Mouse (Mus musculus) MEL (cell line): ENCODE results near the gene Gm6169. TPM values are rescaled to one million over a fixed set of nuclear protein-coding genes. Genes with fewer than 3 reads are reported as not detected.

Experiments
- DNase-seq: peaks from one replicate; pipeline ENCODE4 v3.0.0; 2011; ENCODE audit warnings: low read depth, low spot score
- H3K27ac ChIP-seq: 2 replicates; pipeline ENCODE4 v1.5.1; 2012; ENCODE audit warnings: low read depth, mild to moderate bottlenecking, control low read depth, low read length, moderate library complexity; ENCODE audit not compliant: control insufficient read depth
- H3K27me3 ChIP-seq, 2 experiments: fragments of 150-350 bp in 1 of 2; sonication (generic) in 1 of 2; 2 replicates each; pipeline ENCODE4 v1.6.1; 2012; ENCODE audit warnings: low read length in 2 of 2, mild to moderate bottlenecking in 2 of 2, improper control_type of control experiment in 1 of 2, moderate library complexity in 1 of 2; ENCODE audit not compliant: insufficient read depth in 2 of 2, control insufficient read depth in 1 of 2
- H3K36me3 ChIP-seq, 2 experiments: 2 replicates each; pipeline ENCODE4 v1.6.1; 2012 to 2014; ENCODE audit warnings: low read length in 2 of 2, improper control_type of control experiment in 1 of 2, inconsistent platforms in 1 of 2, mild to moderate bottlenecking in 1 of 2; ENCODE audit not compliant: insufficient read depth in 2 of 2, control insufficient read depth in 1 of 2
- H3K4me1 ChIP-seq, 2 experiments: fragments of 150-350 bp in 1 of 2; sonication (generic) in 1 of 2; 2 replicates each; pipeline ENCODE4 v1.6.1; 2012; ENCODE audit warnings: low read length in 2 of 2, improper control_type of control experiment in 1 of 2, mild to moderate bottlenecking in 1 of 2; ENCODE audit not compliant: insufficient read depth in 2 of 2, control insufficient read depth in 1 of 2
- H3K4me3 ChIP-seq, 2 experiments: fragments of 150-350 bp in 1 of 2; sonication (generic) in 1 of 2; 2 replicates each; pipeline ENCODE4 v1.5.1; 2012; ENCODE audit warnings: low read depth in 2 of 2, low read length in 2 of 2, mild to moderate bottlenecking in 2 of 2, moderate library complexity in 2 of 2, control low read depth in 1 of 2, improper control_type of control experiment in 1 of 2; ENCODE audit not compliant: control insufficient read depth in 1 of 2, insufficient read depth in 1 of 2
- H3K79me2 ChIP-seq: 2 replicates; pipeline ENCODE4 v1.6.1; 2012; ENCODE audit warnings: mild to moderate bottlenecking, low read length, moderate library complexity; ENCODE audit not compliant: control insufficient read depth, poor library complexity, insufficient read depth
- H3K9ac ChIP-seq: 2 replicates; pipeline ENCODE4 v1.6.1; 2012; ENCODE audit warnings: low read depth, mild to moderate bottlenecking, control low read depth, low read length, moderate library complexity; ENCODE audit not compliant: control insufficient read depth, poor library complexity, severe bottlenecking
- H3K9me3 ChIP-seq: fragments of 150-350 bp; sonication (generic); replicated peaks from 2 replicates; pipeline ENCODE4 v1.6.1; 2012; ENCODE audit warnings: mild to moderate bottlenecking, low read length, improper control_type of control experiment, moderate library complexity; ENCODE audit not compliant: insufficient read depth
- BHLHE40 ChIP-seq: IDR thresholded peaks from 2 replicates; pipeline ENCODE4 v1.6.1; 2012; ENCODE audit warnings: low read depth, mild to moderate bottlenecking, inconsistent platforms, low read length, improper control_type of control experiment, borderline replicate concordance
- CHD1 ChIP-seq: IDR thresholded peaks from 2 replicates; pipeline ENCODE4 v1.6.1; 2012; ENCODE audit warnings: low read depth, mild to moderate bottlenecking, inconsistent platforms, low read length, improper control_type of control experiment
- CTCF ChIP-seq, 3 experiments: IDR thresholded peaks in 2 of 3; conservative IDR thresholded peaks in 1 of 3; 2 replicates each; pipeline ENCODE4 v1.5.1; 2011 to 2012; ENCODE audit warnings: low read length in 3 of 3, low read depth in 2 of 3, mild to moderate bottlenecking in 2 of 3, improper control_type of control experiment in 1 of 3, inconsistent platforms in 1 of 3, mixed read lengths in 1 of 3, moderate library complexity in 1 of 3; ENCODE audit not compliant: control insufficient read depth in 1 of 3, insufficient read depth in 1 of 3, poor library complexity in 1 of 3, severe bottlenecking in 1 of 3
- GATA1 ChIP-seq: IDR thresholded peaks from 2 replicates; pipeline ENCODE4 v1.6.1; 2011; ENCODE audit warnings: low read depth, low read length, improper control_type of control experiment
- MAFK ChIP-seq: IDR thresholded peaks from 2 replicates; pipeline ENCODE4 v1.6.1; 2011; ENCODE audit warnings: low read depth, mild to moderate bottlenecking, low read length, improper control_type of control experiment, borderline replicate concordance
- MAX ChIP-seq: IDR thresholded peaks from 2 replicates; pipeline ENCODE4 v1.6.1; 2011; ENCODE audit warnings: low read length, improper control_type of control experiment
- MAZ ChIP-seq: IDR thresholded peaks from 2 replicates; pipeline ENCODE4 v1.6.1; 2012; ENCODE audit warnings: low read depth, mild to moderate bottlenecking, inconsistent platforms, low read length, improper control_type of control experiment
- MEF2A ChIP-seq: IDR thresholded peaks from 2 replicates; pipeline ENCODE4 v1.6.1; 2014; ENCODE audit warnings: low read depth, mild to moderate bottlenecking, inconsistent platforms, low read length, improper control_type of control experiment; ENCODE audit not compliant: poor library complexity, insufficient replicate concordance, severe bottlenecking; ENCODE audit errors: extremely low read depth
- MXI1 ChIP-seq: IDR thresholded peaks from 2 replicates; pipeline ENCODE4 v1.6.1; 2011; ENCODE audit warnings: mild to moderate bottlenecking, low read depth, low read length, improper control_type of control experiment
- MYB ChIP-seq: IDR thresholded peaks from 2 replicates; pipeline ENCODE4 v1.6.1; 2011; ENCODE audit warnings: mild to moderate bottlenecking, low read depth, low read length, improper control_type of control experiment
- NELFE ChIP-seq: IDR thresholded peaks from 2 replicates; pipeline ENCODE4 v1.6.1; 2011; ENCODE audit warnings: low read depth, low read length, improper control_type of control experiment
- POLR2A ChIP-seq, 2 experiments: IDR thresholded peaks; 2 replicates each; pipeline ENCODE4 v1.6.1; 2011 to 2012; ENCODE audit warnings: low read length in 2 of 2, mild to moderate bottlenecking in 2 of 2, control low read depth in 1 of 2, improper control_type of control experiment in 1 of 2, low read depth in 1 of 2, moderate library complexity in 1 of 2; ENCODE audit not compliant: control insufficient read depth in 1 of 2, insufficient read depth in 1 of 2, poor library complexity in 1 of 2
- POLR2AphosphoS2 ChIP-seq: IDR thresholded peaks from 2 replicates; pipeline ENCODE4 v1.6.1; 2011; ENCODE audit warnings: low read length, improper control_type of control experiment
- POLR2AphosphoS5 ChIP-seq: IDR thresholded peaks from 2 replicates; pipeline ENCODE4 v1.6.1; 2012; ENCODE audit warnings: low read depth, borderline replicate concordance, mild to moderate bottlenecking, inconsistent platforms, low read length, moderate library complexity, mixed read lengths
- USF1 ChIP-seq: IDR thresholded peaks from 2 replicates; pipeline ENCODE4 v1.6.1; 2014; ENCODE audit warnings: low read depth, mild to moderate bottlenecking, inconsistent platforms, low read length, improper control_type of control experiment, moderate library complexity
- USF2 ChIP-seq, 2 experiments: IDR thresholded peaks; 2 replicates each; pipeline ENCODE4 v1.6.1; 2011 to 2012; ENCODE audit warnings: improper control_type of control experiment in 2 of 2, low read length in 2 of 2, borderline replicate concordance in 1 of 2, inconsistent platforms in 1 of 2, low read depth in 1 of 2, mild to moderate bottlenecking in 1 of 2; ENCODE audit not compliant: insufficient read depth in 1 of 2
- ZMIZ1 ChIP-seq: IDR thresholded peaks from 2 replicates; pipeline ENCODE4 v1.6.1; 2012; ENCODE audit warnings: low read depth, mild to moderate bottlenecking, inconsistent platforms, low read length, improper control_type of control experiment, moderate library complexity
- polyA plus RNA-seq, 2 experiments: library from polyadenylated mRNA; stranded (reverse) in 1 of 2; unstranded in 1 of 2; fragments of >175 nt in 1 of 2; fragments of >200 nt in 1 of 2; gene quantifications; 2 replicates each; pipeline versions ENCODE4 v1.2.1 to v1.2.4; 2012; ENCODE audit warnings: low replicate concordance in 2 of 2, low read depth in 1 of 2; ENCODE audit not compliant: insufficient read length in 2 of 2, insufficient read depth in 1 of 2, missing spikeins in 1 of 2
- total RNA-seq: library from RNA; depleted of rRNA; stranded (reverse); fragments of 300-350 nt; gene quantifications from 2 replicates; pipeline ENCODE4 v1.2.3, GENCODE M21; 2012

The Gm6169 gene
- total and polyA plus RNA-seq, 3 experiments: 1.9 to 3.6 TPM; not detected in 1

- DNase-seq: no peak
- Histone ChIP-seq H3K27ac (no peak overlapping the region), H3K4me1 (peaks cover 0 to 2% of the 10 kb centered on the region in 2 experiments; a peak in 1 of 4 replicates), H3K27me3 (no peaks in the 10 kb centered on the region), H3K4me3 (no peak overlapping the region), H3K79me2 (no peaks in the 10 kb centered on the region), H3K9ac (no peak overlapping the region), H3K36me3 (peaks cover 0 to 2% of the 10 kb centered on the region in 2 experiments; a peak in 1 of 4 replicates), H3K9me3 (no peaks in the 10 kb centered on the region)
- TF ChIP-seq POLR2AphosphoS2 (no peak), CHD1 (no peak), BHLHE40 (no peak), USF1 (no peak), ZMIZ1 (no peak), MYB (no peak), MAZ (no peak), POLR2A (IDR thresholded peaks at IDR 0.05; ENCODE audit: control insufficient read depth in 1 of 2, insufficient read depth in 1 of 2, low read depth in 1 of 2, low read length in 2 of 2, poor library complexity in 1 of 2) (no peak), POLR2AphosphoS5 (no peak), CTCF (IDR thresholded peaks at IDR 0.05 in 2 of 3, conservative IDR thresholded peaks at IDR 0.05 in 1 of 3; ENCODE audit: control insufficient read depth in 1 of 3, insufficient read depth in 1 of 3, low read depth in 2 of 3, low read length in 3 of 3, poor library complexity in 1 of 3, severe bottlenecking in 1 of 3) (no peak), MAX (no peak), MEF2A (no peak), MXI1 (no peak), MAFK (no peak), NELFE (no peak)
These were observed 39.3 kb downstream of the Gm6169 start for GRCm38 (mm10) chr13:97059746-97060145.

- Histone ChIP-seq H3K36me3 (peaks cover 0 to 2% of the 10 kb centered on the region in 2 experiments; a peak in 1 of 4 replicates), H3K4me1 (peaks cover 0 to 2% of the 10 kb centered on the region in 2 experiments; a peak in 1 of 4 replicates), H3K27me3 (no peaks in the 10 kb centered on the region; a peak in 1 of 4 replicates), H3K9ac (no peak overlapping the region), H3K9me3 (no peaks in the 10 kb centered on the region), H3K79me2 (no peaks in the 10 kb centered on the region), H3K4me3 (no peak overlapping the region), H3K27ac (no peak overlapping the region)
- TF ChIP-seq USF2 (IDR thresholded peaks at IDR 0.05; ENCODE audit: borderline replicate concordance in 1 of 2, insufficient read depth in 1 of 2, low read depth in 1 of 2, low read length in 2 of 2) (no peak), CTCF (IDR thresholded peaks at IDR 0.05 in 2 of 3, conservative IDR thresholded peaks at IDR 0.05 in 1 of 3; ENCODE audit: control insufficient read depth in 1 of 3, insufficient read depth in 1 of 3, low read depth in 2 of 3, low read length in 3 of 3, poor library complexity in 1 of 3, severe bottlenecking in 1 of 3) (no peak), GATA1 (no peak)
- no peak for DNase-seq
These were observed 41.2 kb downstream of the Gm6169 start for GRCm38 (mm10) chr13:97057817-97058216.
